Mouse (Mus musculus) heart, embryonic 12.5 days (tissue): ENCODE data around the gene Hdgfl2. TPM values are rescaled to one million over a fixed set of nuclear protein-coding genes. Genes with fewer than 3 reads are reported as not detected.

ENCODE experiments used
- ATAC-seq: fragments of 200-750 bp; cut with Nextera tagmentation; 2 replicates; pipeline ENCODE4 v1.8.0; 2017; ENCODE audit warnings: moderate TSS enrichment, moderate library complexity; ENCODE audit not compliant: insufficient number of reproducible peaks, low FRiP score
- H3K27ac ChIP-seq: fragments of 300-500 bp; sonication (generic); 2 replicates; pipeline ENCODE4 v1.5.1; 2016; ENCODE audit warnings: mild to moderate bottlenecking, moderate library complexity; ENCODE audit not compliant: poor library complexity, severe bottlenecking
- H3K27me3 ChIP-seq: fragments of 300-500 bp; sonication (generic); replicated peaks from 2 replicates; pipeline ENCODE4 v1.6.1; 2016; ENCODE audit warnings: mild to moderate bottlenecking, moderate library complexity
- H3K36me3 ChIP-seq: fragments of 300-500 bp; sonication (generic); 2 replicates; pipeline ENCODE4 v1.6.1; 2016; ENCODE audit warnings: mild to moderate bottlenecking, moderate library complexity
- H3K4me1 ChIP-seq: fragments of 300-500 bp; sonication (generic); replicated peaks from 2 replicates; pipeline ENCODE4 v1.6.1; 2016; ENCODE audit warnings: mild to moderate bottlenecking
- H3K4me2 ChIP-seq: fragments of 300-500 bp; sonication (generic); 2 replicates; pipeline ENCODE4 v1.6.1; 2016; ENCODE audit warnings: mild to moderate bottlenecking, moderate library complexity
- H3K4me3 ChIP-seq: fragments of 300-500 bp; sonication (generic); 2 replicates; pipeline ENCODE4 v1.5.1; 2016; ENCODE audit warnings: mild to moderate bottlenecking
- H3K9ac ChIP-seq: fragments of 300-500 bp; sonication (generic); 2 replicates; pipeline ENCODE4 v1.6.1; 2016; ENCODE audit warnings: mild to moderate bottlenecking, moderate library complexity
- H3K9me3 ChIP-seq: fragments of 300-500 bp; sonication (generic); replicated peaks from 2 replicates; pipeline ENCODE4 v1.6.1; 2016; ENCODE audit warnings: mild to moderate bottlenecking, moderate library complexity
- WGBS: fragments of 180-500 bp; shearing (Covaris S2); methylation state at CpG from one replicate; pipeline ENCODE4 v1.1.7; 2016; 5-methylcytosine and 5-hydroxymethylcytosine counted together
- polyA plus RNA-seq: library from polyadenylated mRNA; unstranded; fragments of >200 nt; fragmentation: Nextera tagmentation; extraction: Ambion mirVana; gene quantifications from 2 replicates; pipeline ENCODE4 v1.2.1, GENCODE M21; 2016

Hdgfl2 gene
- polyA plus RNA-seq, 1 experiment from 2014 or later, result 93.1 TPM

DNA sequence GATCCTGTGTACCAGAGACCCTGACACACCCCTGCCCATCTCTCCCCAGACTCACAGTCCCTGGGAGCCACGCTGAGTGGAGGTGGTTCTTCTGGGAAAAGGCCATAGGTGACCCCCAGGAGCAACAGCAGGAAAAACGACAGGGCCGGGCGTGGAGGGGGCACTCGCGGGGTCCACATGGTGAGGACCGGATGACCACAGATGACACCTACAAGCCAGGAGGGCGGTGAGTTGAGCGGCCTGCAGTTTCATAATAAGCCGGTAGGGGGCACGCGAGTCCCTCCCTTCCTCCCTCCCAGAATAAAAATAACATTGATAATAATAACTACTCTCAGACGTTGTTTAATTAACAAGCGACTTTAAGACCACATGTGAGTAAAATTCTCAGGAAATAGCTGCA, 53.2 kb downstream of the Hdgfl2 start:
- no peak overlapping the region for H3K4me2 ChIP-seq
- H3K4me3 ChIP-seq, result no peak overlapping the region
- ATAC-seq, result no peak

DNA sequence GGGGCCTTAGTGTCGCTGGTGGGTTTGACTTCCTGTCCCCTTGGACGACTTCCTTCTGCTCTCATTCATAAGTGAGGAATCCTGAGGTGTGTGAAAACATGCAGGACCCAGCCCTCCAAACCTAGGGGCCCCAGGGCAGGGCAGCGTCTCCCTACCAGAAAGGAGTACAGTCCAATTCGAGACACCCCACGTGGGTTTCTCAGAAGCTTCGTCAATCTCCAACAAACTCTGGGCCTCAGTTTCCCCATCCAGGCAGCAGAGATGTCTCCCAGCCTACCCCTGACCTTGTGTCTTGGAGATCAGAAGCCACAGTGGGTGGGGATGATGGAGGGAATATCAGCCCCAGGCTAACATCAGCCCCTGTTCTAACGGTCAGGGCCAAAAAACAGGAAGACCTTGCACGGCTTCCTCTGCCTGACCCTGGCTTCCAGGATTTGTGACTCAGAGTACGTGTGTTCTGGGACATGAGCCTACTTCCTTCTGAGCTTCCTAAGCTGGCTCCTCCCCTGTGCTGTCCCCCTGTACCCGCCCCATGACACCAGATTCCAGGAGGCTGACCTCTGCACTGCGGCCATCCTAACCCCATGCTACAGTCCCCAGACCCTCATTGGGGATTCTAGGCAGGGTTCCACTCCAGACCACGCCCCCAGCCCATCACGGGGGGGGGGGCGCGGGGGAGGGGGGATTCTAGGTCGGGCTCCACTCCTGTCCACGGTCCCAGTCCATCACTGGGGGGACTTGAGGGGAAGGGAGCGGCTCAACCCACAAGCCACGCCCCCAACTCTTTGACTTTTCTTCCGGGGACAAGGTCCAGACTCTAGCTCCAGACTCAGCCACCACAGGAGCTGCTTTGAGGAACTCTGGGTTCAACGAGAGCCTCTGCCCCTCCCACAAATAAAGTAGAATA, 54.3 kb downstream of the Hdgfl2 start:
- Histone ChIP-seq H3K9ac (peak overlapping the region; percentile 44; the same call in 1 of the 2 replicates), H3K9me3 (peaks cover 7% of the 10 kb centered on the region; the same call in 1 of the 2 replicates), H3K36me3 (no peaks in the 10 kb centered on the region), H3K4me2 (peak overlapping the region; percentile 78), H3K4me1 (peaks cover 18% of the 10 kb centered on the region), H3K4me3 (peak overlapping the region; percentile 39), H3K27me3 (peaks cover 37% of the 10 kb centered on the region), H3K27ac (peak overlapping the region; percentile 20; the same call in 1 of the 2 replicates)
- WGBS, result 14% methylated on average over 21 of the region's 21 CpGs
- ATAC-seq, result peak; percentile 69

More for the DNA sequence above, 53.2 kb downstream of the Hdgfl2 start:
- peaks cover 7% of the 10 kb centered on the region; the same call in 1 of the 2 replicates for H3K9me3 ChIP-seq
- peaks cover 18% of the 10 kb centered on the region for H3K4me1 ChIP-seq
- no peaks in the 10 kb centered on the region for H3K36me3 ChIP-seq
- peaks cover 27% of the 10 kb centered on the region for H3K27me3 ChIP-seq
- 3% methylated on average over 14 of the region's 14 CpGs for WGBS
- H3K27ac ChIP-seq, result no peak overlapping the region
- H3K9ac ChIP-seq, result no peak overlapping the region

DNA sequence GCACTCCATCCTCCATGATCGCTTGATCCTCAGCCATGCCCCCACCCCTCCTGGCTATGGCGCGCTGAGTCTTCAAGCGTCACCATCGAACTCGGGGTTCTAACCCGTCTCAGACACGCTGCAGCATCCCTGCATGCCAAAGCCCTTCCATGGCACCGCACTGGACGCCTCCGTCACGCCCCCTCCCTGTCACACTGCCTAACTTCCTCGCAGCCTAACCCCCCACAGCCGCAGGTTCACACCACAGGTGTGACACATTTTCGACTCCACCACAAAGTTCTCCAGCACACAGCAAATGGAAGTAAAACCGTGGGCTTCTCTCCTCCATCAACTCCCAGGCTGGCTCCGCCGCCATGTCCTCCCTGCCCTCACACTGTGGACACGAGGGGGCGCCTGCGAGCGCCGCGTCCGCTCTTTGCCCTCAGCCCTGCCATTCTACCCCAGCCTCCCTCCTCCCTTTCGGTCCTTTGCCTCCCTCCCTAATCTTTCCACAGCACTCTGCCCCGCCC, 55.1 kb downstream of the Hdgfl2 start:
- H3K4me2 ChIP-seq, result peak overlapping the region; percentile 78
- H3K4me3 ChIP-seq, result peak overlapping the region; percentile 39
- peak overlapping the region; percentile 44; the same call in 1 of the 2 replicates for H3K9ac ChIP-seq
- no peak; the same call in 1 of the 2 replicates for ATAC-seq
- H3K27me3 ChIP-seq, result peaks cover 45% of the 10 kb centered on the region
- peaks cover 21% of the 10 kb centered on the region for H3K4me1 ChIP-seq
- H3K27ac ChIP-seq, result no peak overlapping the region
- under 1% methylated on average over 27 of the region's 27 CpGs for WGBS
- H3K9me3 ChIP-seq, result peaks cover 7% of the 10 kb centered on the region; the same call in 1 of the 2 replicates
- H3K36me3 ChIP-seq, result no peaks in the 10 kb centered on the region

DNA sequence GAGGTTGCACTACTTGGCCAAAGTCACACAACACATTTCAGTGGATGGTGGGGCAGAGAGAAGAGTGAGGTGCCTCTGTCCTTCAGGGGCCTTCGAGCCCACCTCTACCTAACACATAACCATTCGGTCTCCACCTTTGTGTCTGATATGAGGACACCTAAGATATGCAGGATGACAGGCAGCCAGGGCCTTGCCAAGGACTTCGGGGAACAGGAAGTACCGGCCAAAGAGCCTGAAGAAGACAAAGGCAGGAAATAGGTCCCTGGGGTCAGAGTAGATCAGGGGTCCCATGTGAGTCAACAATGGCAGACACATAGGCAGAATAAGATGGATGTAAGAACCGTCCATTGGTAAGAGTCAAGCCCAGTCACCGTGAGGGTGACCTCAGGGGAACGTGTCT, 57.1 kb downstream of the Hdgfl2 start:
- no peaks in the 10 kb centered on the region for H3K36me3 ChIP-seq
- 70% methylated on average over 7 of the region's 7 CpGs for WGBS
- H3K27me3 ChIP-seq, result peaks cover 66% of the 10 kb centered on the region
- H3K9ac ChIP-seq, result no peak overlapping the region
- ATAC-seq, result no peak
- H3K4me1 ChIP-seq, result peaks cover 30% of the 10 kb centered on the region
- no peak overlapping the region for H3K4me3 ChIP-seq
- no peak overlapping the region for H3K4me2 ChIP-seq
- H3K27ac ChIP-seq, result no peak overlapping the region
- no peaks in the 10 kb centered on the region for H3K9me3 ChIP-seq

DNA sequence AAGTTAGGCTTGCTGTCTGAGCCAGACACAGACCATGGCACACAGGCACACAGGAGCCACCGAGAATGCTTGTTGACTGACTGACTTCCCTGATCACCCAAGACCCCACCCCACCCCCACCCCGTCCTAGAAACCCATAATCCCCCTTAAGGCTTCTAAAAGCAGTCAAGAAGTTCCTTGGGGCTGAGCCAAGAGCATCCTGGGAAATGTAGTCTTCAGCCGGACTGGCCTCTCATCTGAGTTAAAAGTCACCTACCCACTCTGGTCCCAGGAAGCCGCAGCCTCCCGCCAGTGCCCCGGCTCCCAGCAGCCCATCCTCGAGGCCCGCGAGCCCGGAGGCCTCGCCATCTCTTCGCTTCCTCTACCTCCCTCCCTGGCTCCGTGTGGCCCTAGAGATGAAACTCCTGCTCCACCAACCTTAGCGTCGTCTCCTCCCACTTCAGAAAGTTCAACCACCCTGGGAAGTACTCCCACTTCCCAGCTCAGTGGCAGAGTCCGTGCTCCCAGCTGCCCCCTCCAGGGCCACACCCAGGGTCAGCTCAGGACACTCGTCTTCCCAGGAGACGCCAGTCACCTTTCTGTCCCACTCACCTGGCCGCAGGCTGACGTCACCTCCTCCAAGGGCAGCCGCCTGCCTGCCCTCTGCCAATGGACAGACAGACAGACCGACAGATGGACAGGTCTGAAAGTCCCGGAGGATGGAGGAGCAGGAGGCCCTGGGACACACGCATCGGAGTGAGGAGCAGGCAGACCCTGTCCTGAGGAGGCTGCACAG, 58.6 kb downstream of the Hdgfl2 start:
- ATAC-seq, result no peak
- Histone ChIP-seq H3K9me3 (no peaks in the 10 kb centered on the region), H3K36me3 (no peaks in the 10 kb centered on the region), H3K4me2 (peak overlapping the region; percentile 31), H3K9ac (no peak overlapping the region), H3K27ac (no peak overlapping the region), H3K27me3 (peaks cover 80% of the 10 kb centered on the region), H3K4me1 (peaks cover 40% of the 10 kb centered on the region), H3K4me3 (no peak overlapping the region)
- 21% methylated on average over 25 of the region's 25 CpGs for WGBS

DNA sequence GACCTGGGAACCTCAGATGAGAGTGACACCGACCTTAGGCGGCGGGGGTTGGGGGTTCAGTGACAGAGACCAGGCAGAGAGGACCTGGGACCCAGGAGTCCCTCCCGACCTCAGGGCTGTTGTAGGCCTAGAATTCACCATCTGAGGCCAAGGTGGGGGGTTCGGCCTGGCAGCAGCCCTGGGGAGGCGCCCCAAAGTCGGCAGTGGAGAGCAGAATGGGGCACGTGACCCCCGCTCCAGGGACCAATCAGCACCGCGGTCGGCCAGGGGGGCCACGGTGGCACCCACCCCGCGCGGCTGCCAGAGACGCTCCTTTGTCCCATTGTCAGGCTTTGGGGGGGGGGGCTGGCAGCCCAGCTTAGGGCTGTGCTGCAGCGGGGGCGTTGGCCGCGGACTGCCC, 59.9 kb downstream of the Hdgfl2 start:
- H3K4me2 ChIP-seq, result peak overlapping the region; percentile 92
- H3K27ac ChIP-seq, result no peak overlapping the region
- peaks cover 94% of the 10 kb centered on the region for H3K27me3 ChIP-seq
- no peaks in the 10 kb centered on the region for H3K9me3 ChIP-seq
- peaks cover 27% of the 10 kb centered on the region for H3K4me1 ChIP-seq
- 13% methylated on average over 18 of the region's 21 CpGs for WGBS
- H3K4me3 ChIP-seq, result peak overlapping the region; percentile 69
- no peaks in the 10 kb centered on the region for H3K36me3 ChIP-seq
- H3K9ac ChIP-seq, result peak overlapping the region; percentile 64; the same call in 1 of the 2 replicates
- no peak for ATAC-seq

DNA sequence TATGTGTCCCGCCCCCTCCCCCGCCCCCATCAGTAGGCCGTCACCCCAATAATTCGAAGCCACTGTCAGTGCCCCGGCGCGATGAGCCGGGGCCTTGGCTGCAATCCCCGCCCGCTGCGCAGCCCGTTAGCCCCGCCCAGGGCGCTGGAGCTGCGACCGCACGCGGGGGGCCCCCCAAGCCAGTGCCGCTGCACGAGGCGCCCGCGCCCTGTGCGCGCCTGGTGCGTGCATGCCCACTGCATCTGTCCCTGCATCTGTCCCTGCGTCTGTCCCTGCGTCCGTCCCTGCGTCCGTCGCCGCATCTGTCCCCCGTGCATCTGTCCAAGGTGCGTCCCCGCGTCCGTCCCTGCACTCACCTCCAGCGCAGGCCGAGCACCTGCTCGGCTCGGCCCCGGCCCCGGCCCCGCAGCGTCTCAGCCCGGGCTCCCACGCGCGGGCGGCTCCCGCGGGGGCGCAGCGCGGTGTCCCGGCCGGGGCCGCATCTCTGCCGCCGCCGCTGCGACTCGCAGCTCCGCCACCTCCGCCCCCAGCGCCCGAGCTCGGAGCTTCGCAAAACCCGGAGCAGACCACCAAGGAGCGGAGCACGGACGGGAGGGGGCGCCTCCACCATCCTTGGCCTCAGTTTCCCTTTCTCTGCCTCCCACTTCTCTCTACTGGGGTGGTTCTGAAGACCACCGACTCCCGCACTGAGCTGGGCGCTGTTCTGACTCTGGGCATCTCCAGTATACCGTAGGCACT, 60.6 kb downstream of the Hdgfl2 start, which contains the start of gene Sema6b:
Gene Sema6b, minus strand, starts transcription at position 486 of the 738 bp plus-strand sequence.
- peak within 1 kb of the TSS; percentile 92 for H3K4me2 ChIP-seq
- H3K4me1 ChIP-seq, result peaks cover 22% of the 10 kb centered on the region
- H3K9me3 ChIP-seq, result no peaks in the 10 kb centered on the region
- peak; percentile 22; the same call in 1 of the 2 replicates for ATAC-seq
- H3K36me3 ChIP-seq, result no peaks in the 10 kb centered on the region
- H3K4me3 ChIP-seq, result peak within 1 kb of the TSS; percentile 69
- WGBS, result 1% methylated on average over 76 of the region's 79 CpGs
- no peak within 1 kb of the TSS for H3K27ac ChIP-seq
- H3K9ac ChIP-seq, result peak within 1 kb of the TSS; percentile 64
- peaks cover 97% of the 10 kb centered on the region for H3K27me3 ChIP-seq

DNA sequence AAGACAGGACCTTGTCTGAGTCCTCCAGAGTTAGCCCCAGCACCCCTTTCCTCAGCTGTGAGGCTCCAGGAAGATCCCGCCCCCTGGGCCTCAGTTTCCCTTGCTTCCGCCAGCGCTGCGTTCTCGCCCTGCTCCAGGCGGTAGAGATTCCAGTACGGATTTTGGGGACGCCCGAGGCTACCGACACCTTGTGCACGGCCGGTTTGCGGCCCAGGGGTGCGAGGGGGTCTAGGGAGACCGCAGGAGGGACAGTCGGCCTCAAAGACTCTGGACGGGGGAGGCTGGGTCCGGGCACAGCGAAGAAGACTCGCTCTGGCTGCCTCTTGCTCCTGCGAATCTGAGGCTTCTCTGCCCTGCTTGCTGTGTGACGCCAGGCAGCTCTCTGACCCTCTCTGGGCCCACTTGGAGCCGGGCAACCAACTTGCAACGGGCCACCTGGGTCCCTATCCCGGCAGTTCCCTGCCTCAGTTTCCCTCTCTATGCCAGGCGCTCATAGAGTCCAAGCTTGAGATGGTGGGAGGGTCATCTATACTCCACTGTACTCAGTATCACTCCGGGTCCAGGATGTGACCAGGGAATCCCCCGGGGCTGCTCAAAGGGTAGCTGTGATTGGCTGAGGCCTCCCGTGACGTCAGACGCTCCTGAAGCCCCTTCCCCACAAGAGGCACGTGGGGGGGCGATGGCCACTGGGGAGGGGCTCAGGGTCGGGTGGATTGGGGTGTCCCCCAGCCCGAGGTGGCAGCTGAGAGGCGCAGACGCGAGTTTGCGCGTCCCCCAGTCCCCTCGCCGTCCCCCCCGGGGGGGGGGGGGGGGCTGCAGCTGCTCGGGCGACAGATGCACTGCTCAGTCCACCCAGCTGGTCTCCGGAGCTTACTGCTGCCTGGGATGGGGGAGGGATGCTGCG, 62.5 kb downstream of the Hdgfl2 start:
- Histone ChIP-seq H3K9ac (peak overlapping the region; percentile 29), H3K4me3 (peak overlapping the region; percentile 39), H3K36me3 (no peaks in the 10 kb centered on the region), H3K27ac (no peak overlapping the region), H3K4me2 (peak overlapping the region; percentile 70), H3K27me3 (peaks cover 100% of the 10 kb centered on the region), H3K4me1 (peaks cover 22% of the 10 kb centered on the region), H3K9me3 (no peaks in the 10 kb centered on the region)
- peak; percentile 26; the same call in 1 of the 2 replicates for ATAC-seq
- WGBS, result under 1% methylated on average over 42 of the region's 47 CpGs

DNA sequence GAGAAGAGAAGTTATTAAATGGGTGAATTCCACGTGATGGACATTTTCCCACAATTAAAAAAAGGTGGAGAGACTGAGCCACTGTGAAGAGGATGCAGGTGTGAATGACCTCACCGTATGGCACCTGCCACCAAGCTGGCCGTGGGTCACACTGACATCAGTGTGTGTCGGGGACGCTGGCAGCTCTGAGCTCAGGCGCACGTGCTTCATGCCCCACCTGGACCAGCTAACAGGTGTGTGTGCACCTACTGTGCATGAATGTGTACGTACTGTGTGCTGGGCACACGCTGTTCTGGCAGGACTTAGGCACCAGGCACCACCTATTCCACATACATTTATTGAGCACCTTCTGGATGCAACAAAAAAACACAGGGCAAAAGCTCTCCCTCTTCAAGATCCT, 65.1 kb downstream of the Hdgfl2 start:
- WGBS, result 72% methylated on average over 9 of the region's 9 CpGs
- H3K4me3 ChIP-seq, result no peak overlapping the region
- H3K4me2 ChIP-seq, result no peak overlapping the region
- H3K27ac ChIP-seq, result no peak overlapping the region
- H3K36me3 ChIP-seq, result no peaks in the 10 kb centered on the region
- ATAC-seq, result no peak
- no peaks in the 10 kb centered on the region for H3K9me3 ChIP-seq
- no peak overlapping the region for H3K9ac ChIP-seq
- peaks cover 24% of the 10 kb centered on the region for H3K4me1 ChIP-seq
- H3K27me3 ChIP-seq, result peaks cover 100% of the 10 kb centered on the region

DNA sequence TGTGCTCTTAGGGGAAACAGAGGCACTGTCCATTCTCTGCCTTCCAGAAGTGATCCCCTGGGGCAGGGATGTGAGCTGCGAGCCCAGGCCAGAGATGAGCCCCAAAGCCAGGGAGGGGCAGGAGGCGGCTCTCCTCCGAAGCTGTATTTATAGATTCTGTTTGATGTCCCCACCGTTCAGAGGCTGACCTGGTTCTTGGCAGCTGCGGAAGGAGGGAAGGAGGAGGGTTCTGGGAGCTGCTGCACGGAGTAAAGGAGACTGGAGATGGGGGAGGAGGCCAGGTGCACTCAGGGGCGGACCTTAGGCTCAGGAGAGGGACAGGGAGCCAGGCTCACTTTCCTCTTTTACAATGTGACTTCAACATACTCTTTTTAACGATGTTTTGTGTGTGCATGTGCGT, 66.7 kb downstream of the Hdgfl2 start:
- no peaks in the 10 kb centered on the region for H3K36me3 ChIP-seq
- H3K4me1 ChIP-seq, result peaks cover 18% of the 10 kb centered on the region
- 18% methylated on average over 9 of the region's 9 CpGs for WGBS
- no peak overlapping the region for H3K4me3 ChIP-seq
- H3K4me2 ChIP-seq, result no peak overlapping the region
- no peaks in the 10 kb centered on the region for H3K9me3 ChIP-seq
- peaks cover 100% of the 10 kb centered on the region for H3K27me3 ChIP-seq
- no peak for ATAC-seq
- no peak overlapping the region for H3K27ac ChIP-seq
- H3K9ac ChIP-seq, result no peak overlapping the region
